Mouse (Mus musculus) forebrain, postnatal 0 days (tissue): Measurements from ENCODE around the gene Rab3il1. TPM values are rescaled to one million over a fixed set of nuclear protein-coding genes. Genes with fewer than 3 reads are reported as not detected.
A peak's percentile ranks its signal among the peaks of the same experiment; 100 is the strongest.

Experiments used
- ATAC-seq: fragments of 200-750 bp; cut with Nextera tagmentation; 2 replicates; pipeline ENCODE4 v1.8.0; 2017; ENCODE audit warnings: mild to moderate bottlenecking, moderate library complexity
- DNase-seq: peaks from one replicate; pipeline ENCODE4 v3.0.0-alpha.2; 2015
- H3K27ac ChIP-seq: fragments of 300-500 bp; sonication (generic); 2 replicates; pipeline ENCODE4 v1.5.1; 2014; ENCODE audit warnings: low read depth, mild to moderate bottlenecking, antibody characterized with exemption, low read length, moderate library complexity, mixed read lengths
- H3K27me3 ChIP-seq: fragments of 300-500 bp; sonication (generic); 2 replicates; pipeline ENCODE4 v1.6.1; 2014; ENCODE audit warnings: mild to moderate bottlenecking, low read length, mixed read lengths; ENCODE audit not compliant: insufficient read depth
- H3K36me3 ChIP-seq: fragments of 300-500 bp; sonication (generic); 2 replicates; pipeline ENCODE4 v1.6.1; 2014; ENCODE audit warnings: mild to moderate bottlenecking, moderate library complexity; ENCODE audit not compliant: insufficient read depth
- H3K4me1 ChIP-seq: fragments of 300-500 bp; sonication (generic); 2 replicates; pipeline ENCODE4 v1.6.1; 2014; ENCODE audit warnings: antibody characterized with exemption; ENCODE audit not compliant: insufficient read depth
- H3K4me2 ChIP-seq: fragments of 300-500 bp; sonication (generic); 2 replicates; pipeline ENCODE4 v1.6.1; 2014; ENCODE audit warnings: low read depth, mild to moderate bottlenecking, moderate library complexity
- H3K4me3 ChIP-seq: fragments of 300-500 bp; sonication (generic); 2 replicates; pipeline ENCODE4 v1.5.1; 2014; ENCODE audit warnings: low read depth, low read length, mixed read lengths
- H3K9ac ChIP-seq: fragments of 300-500 bp; sonication (generic); 2 replicates; pipeline ENCODE4 v1.6.1; 2014; ENCODE audit warnings: mild to moderate bottlenecking
- H3K9me3 ChIP-seq: fragments of 300-500 bp; sonication (generic); 2 replicates; pipeline ENCODE4 v1.6.1; 2016; ENCODE audit warnings: low read length
- CTCF ChIP-seq: sonication (generic); IDR thresholded peaks from 2 replicates; pipeline ENCODE4 v1.5.1; 2016; ENCODE audit warnings: antibody characterized with exemption, control low read depth, low read depth
- WGBS: fragments of 180-500 bp; shearing (Covaris S2); extraction: QIAGEN DNeasy Blood & Tissue Kit; methylation state at CpG from one replicate; pipeline ENCODE4 v1.1.7; 2014; 5-methylcytosine and 5-hydroxymethylcytosine counted together
- polyA plus RNA-seq: library from polyadenylated mRNA; unstranded; fragments of >200 nt; fragmentation: Nextera tagmentation; extraction: Ambion mirVana; gene quantifications from 2 replicates; pipeline ENCODE4 v1.2.1, GENCODE M21; 2015
- total RNA-seq: library from RNA; depleted of rRNA; stranded (reverse); fragments of >200 nt; gene quantifications from 2 replicates; pipeline ENCODE4 v1.2.3, GENCODE M21; 2014

The Rab3il1 gene
- total and polyA plus RNA-seq, 2 experiments from 2014 or later = 19.9 to 20.0 TPM

GRCm38 (mm10) chr19:10049533-10049932, 48.1 kb downstream of the Rab3il1 start:
- H3K4me3 ChIP-seq = no peak overlapping the region
- no peak for ATAC-seq
- H3K27me3 ChIP-seq = no peaks in the 10 kb centered on the region
- no peaks in the 10 kb centered on the region for H3K4me1 ChIP-seq
- DNase-seq = no peak
- TF ChIP-seq CTCF = no peak
- H3K27ac ChIP-seq = no peak overlapping the region
- peaks cover 16% of the 10 kb centered on the region for H3K36me3 ChIP-seq
- H3K9ac ChIP-seq = no peak overlapping the region
- no peaks in the 10 kb centered on the region for H3K9me3 ChIP-seq
- no peak overlapping the region for H3K4me2 ChIP-seq

DNA sequence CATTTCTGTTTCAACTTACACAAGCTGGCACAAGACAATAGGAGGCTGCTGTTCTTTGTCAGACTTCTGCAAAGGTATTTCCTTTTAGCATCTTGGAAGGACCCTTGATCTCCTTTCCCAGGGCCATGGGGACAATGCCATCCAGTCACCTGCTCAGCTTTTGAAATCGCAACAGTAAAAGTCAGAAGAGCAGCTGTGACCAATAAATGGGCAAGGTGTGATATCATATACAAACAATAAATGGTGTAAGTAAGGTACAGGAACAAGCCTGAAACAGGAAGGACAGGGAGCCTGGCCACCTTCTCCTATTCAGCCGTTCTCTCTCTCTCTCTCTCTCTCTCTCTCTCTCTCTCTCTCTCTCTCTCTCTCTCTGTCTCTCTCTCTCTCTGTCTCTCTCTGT, 49.0 kb downstream of the Rab3il1 start:
- Histone ChIP-seq H3K36me3 (peaks cover 25% of the 10 kb centered on the region), H3K4me3 (no peak overlapping the region), H3K27me3 (no peaks in the 10 kb centered on the region), H3K9ac (no peak overlapping the region), H3K9me3 (no peaks in the 10 kb centered on the region), H3K4me2 (no peak overlapping the region), H3K4me1 (no peaks in the 10 kb centered on the region), H3K27ac (no peak overlapping the region)
- TF ChIP-seq CTCF = no peak
- ATAC-seq (no peak), DNase-seq (no peak)
- 96% methylated on average over 2 of the region's 2 CpGs for WGBS

DNA sequence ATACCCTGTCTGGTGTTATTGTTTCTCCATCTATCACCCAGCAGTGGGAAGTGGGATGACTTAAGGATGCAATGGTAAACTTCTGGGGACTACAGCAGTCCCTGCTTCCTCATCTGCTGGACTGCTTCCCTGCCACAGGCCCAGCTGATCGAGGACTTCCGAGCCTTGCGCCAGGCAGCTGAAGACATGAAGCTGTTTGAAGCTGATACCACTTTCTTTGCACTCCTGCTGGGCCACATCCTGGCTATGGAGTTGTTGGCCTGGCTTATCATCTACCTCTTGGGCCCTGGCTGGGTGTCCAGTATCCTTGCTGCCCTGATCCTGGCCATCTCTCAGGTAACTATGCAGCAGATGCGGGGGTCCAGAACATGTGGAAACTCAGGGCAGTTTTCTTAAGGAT, 51.2 kb downstream of the Rab3il1 start:
- H3K36me3 ChIP-seq = peaks cover 47% of the 10 kb centered on the region
- no peak overlapping the region for H3K27ac ChIP-seq
- no peak overlapping the region for H3K9ac ChIP-seq
- no peaks in the 10 kb centered on the region for H3K9me3 ChIP-seq
- ATAC-seq (no peak), DNase-seq (no peak)
- H3K4me3 ChIP-seq = no peak overlapping the region
- H3K27me3 ChIP-seq = no peaks in the 10 kb centered on the region
- H3K4me2 ChIP-seq = no peak overlapping the region
- H3K4me1 ChIP-seq = no peaks in the 10 kb centered on the region
- no peak for TF ChIP-seq CTCF
- WGBS = 89% methylated on average over 4 of the region's 4 CpGs

DNA sequence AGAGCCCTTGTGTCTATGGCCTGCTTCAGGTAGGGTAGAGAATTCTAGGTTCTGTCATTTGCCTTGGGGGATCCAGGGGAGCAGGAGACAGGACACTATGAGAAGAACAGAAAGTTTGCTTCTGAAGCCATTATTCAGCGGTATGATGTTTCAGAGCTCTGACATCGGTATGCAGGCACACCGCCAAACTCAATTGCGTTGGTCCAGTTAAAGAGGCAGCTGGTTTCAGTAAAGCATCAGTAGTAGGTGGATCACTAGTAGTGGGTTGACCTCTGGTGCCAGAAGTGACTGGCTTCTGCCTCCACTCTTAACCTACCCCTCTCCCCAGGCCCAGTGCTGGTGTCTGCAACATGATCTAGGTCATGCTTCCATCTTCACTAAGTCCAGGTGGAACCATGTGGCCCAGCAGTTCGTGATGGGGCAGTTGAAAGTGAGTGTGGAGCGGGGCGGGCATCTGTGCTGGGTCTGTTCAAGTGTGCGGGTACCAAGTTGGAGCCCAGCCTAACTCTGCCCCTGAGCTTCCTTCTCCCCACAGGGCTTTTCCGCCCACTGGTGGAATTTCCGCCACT, 52.3 kb downstream of the Rab3il1 start:
- no peaks in the 10 kb centered on the region for H3K9me3 ChIP-seq
- no peak overlapping the region for H3K9ac ChIP-seq
- ATAC-seq (no peak), DNase-seq (no peak)
- no peak overlapping the region for H3K4me3 ChIP-seq
- H3K4me1 ChIP-seq = no peaks in the 10 kb centered on the region
- H3K27me3 ChIP-seq = no peaks in the 10 kb centered on the region
- TF ChIP-seq CTCF = no peak
- no peak overlapping the region for H3K27ac ChIP-seq
- no peak overlapping the region for H3K4me2 ChIP-seq
- H3K36me3 ChIP-seq = peaks cover 58% of the 10 kb centered on the region
- WGBS = 95% methylated on average over 10 of the region's 10 CpGs

DNA sequence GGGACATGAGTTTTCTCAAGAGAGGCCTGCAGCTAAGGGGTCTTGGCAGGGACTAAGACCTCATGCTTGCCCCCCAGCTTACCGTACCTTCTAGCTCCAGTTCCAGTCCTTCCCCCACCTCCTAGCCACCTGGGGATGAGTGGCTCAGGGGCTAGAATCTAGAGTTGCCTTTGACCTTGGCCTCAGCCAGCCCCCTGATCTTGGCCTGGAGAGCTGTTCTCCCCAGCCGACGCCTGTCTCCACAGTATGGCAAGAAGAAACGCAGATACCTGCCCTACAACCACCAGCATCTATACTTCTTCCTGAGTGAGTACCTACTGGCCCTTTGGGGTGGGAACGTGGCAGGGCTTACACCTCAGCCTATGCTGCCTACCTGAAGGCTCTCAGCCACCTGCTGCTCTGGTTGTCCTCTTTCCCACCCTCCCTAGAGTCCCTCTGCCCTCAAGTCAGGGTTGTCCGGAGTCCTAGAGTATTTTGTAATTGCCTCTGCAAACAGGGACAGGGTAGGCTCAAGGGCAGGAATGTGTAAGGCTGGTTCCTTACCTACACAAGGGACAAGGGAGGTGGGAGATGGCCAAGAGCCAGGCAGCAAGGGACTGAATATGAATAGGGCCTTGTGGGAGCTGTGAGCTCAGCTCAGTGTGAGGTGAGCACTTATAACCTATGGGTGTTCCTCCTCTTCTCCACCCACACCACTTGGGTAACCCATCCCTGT, 53.0 kb downstream of the Rab3il1 start:
- Histone ChIP-seq H3K4me2 (no peak overlapping the region), H3K27me3 (no peaks in the 10 kb centered on the region), H3K4me1 (no peaks in the 10 kb centered on the region), H3K4me3 (no peak overlapping the region), H3K27ac (no peak overlapping the region), H3K9me3 (no peaks in the 10 kb centered on the region), H3K36me3 (peaks cover 60% of the 10 kb centered on the region), H3K9ac (no peak overlapping the region)
- 90% methylated on average over 6 of the region's 6 CpGs for WGBS
- TF ChIP-seq CTCF = no peak
- ATAC-seq (no peak), DNase-seq (no peak)

DNA sequence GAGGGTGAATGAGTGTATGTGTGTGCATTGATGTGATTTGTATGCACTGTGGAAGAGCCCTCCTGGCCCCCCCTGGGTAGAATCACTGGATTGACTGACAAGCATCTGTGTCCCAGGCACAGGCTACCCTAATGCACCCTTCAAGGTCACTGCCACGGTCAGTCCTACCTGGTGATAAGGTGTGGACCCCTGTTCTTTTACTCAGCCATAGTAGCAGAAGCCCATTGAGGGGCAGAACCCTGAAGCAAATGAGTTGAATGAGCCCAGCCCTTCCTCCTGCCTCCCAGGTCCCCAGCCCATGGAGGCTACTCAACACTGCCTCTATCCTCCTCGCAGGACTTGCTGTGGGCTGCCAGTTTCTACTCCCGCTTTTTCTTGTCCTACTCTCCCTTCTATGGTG, 53.8 kb downstream of the Rab3il1 start:
- 88% methylated on average over 3 of the region's 3 CpGs for WGBS
- peaks cover 60% of the 10 kb centered on the region for H3K36me3 ChIP-seq
- H3K9ac ChIP-seq = no peak overlapping the region

DNA sequence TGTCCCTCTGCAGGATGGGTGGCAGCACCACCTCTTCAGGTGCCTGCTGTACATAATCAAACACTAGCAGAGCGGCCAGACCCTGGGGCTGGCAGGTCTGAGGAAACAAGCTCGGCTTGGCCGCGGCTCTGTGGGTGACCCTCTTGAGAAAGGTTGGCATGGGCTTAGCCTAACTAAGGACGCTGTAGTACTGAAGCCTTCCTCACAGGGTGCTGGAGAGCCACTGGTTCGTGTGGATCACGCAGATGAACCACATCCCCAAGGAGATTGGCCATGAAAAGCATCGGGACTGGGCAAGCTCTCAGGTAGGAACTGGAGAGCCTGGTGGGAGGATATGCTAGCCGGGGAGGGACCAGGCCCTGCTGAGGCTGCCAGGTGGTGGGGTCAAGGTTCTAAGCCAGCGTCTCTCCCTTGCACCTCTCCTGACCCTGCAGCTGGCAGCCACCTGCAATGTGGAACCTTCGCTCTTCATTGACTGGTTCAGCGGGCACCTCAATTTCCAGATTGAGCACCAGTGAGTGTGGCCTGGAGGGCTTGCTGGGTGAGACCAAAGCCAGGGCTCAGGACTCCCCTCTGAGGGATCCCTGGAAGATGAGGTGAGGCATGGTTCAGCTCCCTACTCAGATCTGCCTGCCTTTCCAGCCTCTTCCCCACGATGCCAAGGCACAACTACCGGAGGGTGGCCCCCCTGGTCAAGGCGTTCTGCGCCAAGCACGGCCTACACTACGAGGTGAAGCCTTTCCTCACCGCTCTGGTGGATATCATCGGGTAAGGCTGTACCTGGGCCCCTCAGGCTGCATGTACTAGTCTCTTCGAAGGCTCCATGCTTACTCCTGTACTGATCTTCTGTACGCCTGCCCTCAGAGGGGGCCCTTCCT, 54.6 kb downstream of the Rab3il1 start:
- Histone ChIP-seq H3K9me3 (no peaks in the 10 kb centered on the region), H3K4me2 (no peak overlapping the region), H3K27ac (no peak overlapping the region), H3K4me3 (no peak overlapping the region), H3K27me3 (no peaks in the 10 kb centered on the region), H3K4me1 (no peaks in the 10 kb centered on the region), H3K9ac (no peak overlapping the region), H3K36me3 (peaks cover 60% of the 10 kb centered on the region)
- TF ChIP-seq CTCF = 0 out of 2 replicates have a peak, but pooled peaks have one; percentile 9
- DNase-seq (no peak), ATAC-seq (0 out of 2 replicates have a peak, but pooled peaks have one; percentile 10)
- 87% methylated on average over 22 of the region's 22 CpGs for WGBS

More for the DNA sequence above, 53.8 kb downstream of the Rab3il1 start:
- ATAC-seq = no peak
- Histone ChIP-seq H3K4me3 (no peak overlapping the region), H3K4me2 (no peak overlapping the region), H3K4me1 (no peaks in the 10 kb centered on the region), H3K27me3 (no peaks in the 10 kb centered on the region), H3K27ac (no peak overlapping the region), H3K9me3 (no peaks in the 10 kb centered on the region)
- DNase-seq = no peak
- TF ChIP-seq CTCF = no peak
